In the genomic region with DNA sequence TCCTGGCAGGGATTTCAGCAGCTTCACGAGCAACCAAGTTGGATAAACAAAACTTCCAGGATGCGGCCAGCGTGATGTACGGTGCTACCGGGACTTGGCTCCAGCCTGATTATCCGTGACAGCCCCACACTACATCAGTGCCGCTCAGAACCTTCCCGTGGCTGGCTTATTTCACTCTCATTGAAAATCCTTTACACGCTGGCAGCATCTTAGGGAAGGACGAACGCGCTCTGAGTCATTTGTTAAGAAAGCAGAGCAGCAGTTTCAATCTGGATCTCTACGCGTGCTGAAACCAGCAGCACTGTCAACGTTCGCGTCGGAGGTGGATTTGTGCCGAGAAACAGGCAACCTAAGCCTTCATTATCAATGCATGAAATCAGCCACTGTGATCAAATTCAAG, we compare ENCODE assay signal across 8 mouse cellular contexts.
DNase-seq lines count a peak whose midpoint lies in the region; ATAC-seq and TF ChIP-seq lines count a peak whose summit lies in the region.

No protein-coding gene starts in this region.

- no peak for TF ChIP-seq CTCF in brain, embryonic 14.5 days (IDR thresholded peaks at IDR 0.05; ENCODE audit: borderline replicate concordance, extremely low read depth, insufficient read depth, insufficient read length)

- no peak for TF ChIP-seq POLR2A in brain, embryonic 14.5 days (IDR thresholded peaks at IDR 0.05; ENCODE audit: borderline replicate concordance, extremely low read depth, insufficient read depth, insufficient read length, poor library complexity, severe bottlenecking)

- peak overlapping the region; percentile 55 for H3K9ac ChIP-seq in neural tube, embryonic 13.5 days

- no peak for ATAC-seq in neural tube, embryonic 13.5 days (ENCODE audit: low read depth)

- H3K36me3 ChIP-seq in neural tube, embryonic 13.5 days: no peaks in the 10 kb centered on the region

- no peaks in the 10 kb centered on the region for H3K9me3 ChIP-seq in neural tube, embryonic 13.5 days

- WGBS in neural tube, embryonic 13.5 days: 30% methylated on average over 19 of the region's 19 CpGs

- peaks cover 28% of the 10 kb centered on the region for H3K4me1 ChIP-seq in neural tube, embryonic 13.5 days (replicated peaks)

- DNase-seq in gastrocnemius, adult 18-20 months (ENCODE audit: low spot score): peak; percentile 7
- DNase-seq in gastrocnemius, adult 8-10 months (ENCODE audit: low spot score in 2 of 2): no peak
- DNase-seq in brain, embryonic 14.5 days (ENCODE audit: low read depth): peak; percentile 84
- DNase-seq in frontal cortex, adult 2 months (ENCODE audit: extremely low spot score in 1 of 2, low spot score in 1 of 2): peak; percentile 60 to 77
- peak; percentile 21 to 49 for DNase-seq in layer of hippocampus, postnatal 10 days (ENCODE audit: low spot score in 2 of 2)
- DNase-seq in yolk sac, embryonic 10.5 days (ENCODE audit: low spot score): no peak
- no peak for DNase-seq in kidney, postnatal 25 days

- H3K27ac ChIP-seq in neural tube, embryonic 13.5 days (replicated peaks): peak overlapping the region; percentile 72

- H3K27me3 ChIP-seq in neural tube, embryonic 13.5 days: no peaks in the 10 kb centered on the region

- H3K4me3 ChIP-seq in neural tube, embryonic 13.5 days: peak overlapping the region; percentile 31

- peak overlapping the region; percentile 49 for H3K4me2 ChIP-seq in neural tube, embryonic 13.5 days

Comparison
In these comparisons a context has a peak if more than half of its experiments do, and no peak if none do; other contexts are left out.
1. DNase-seq: peak in gastrocnemius, adult 18-20 months (single experiment), brain, embryonic 14.5 days (single experiment), frontal cortex, adult 2 months (2 of 2) and layer of hippocampus, postnatal 10 days (2 of 2); none in gastrocnemius, adult 8-10 months (0 of 2), yolk sac, embryonic 10.5 days (single experiment) and kidney, postnatal 25 days (0 of 2).